Mouse (Mus musculus): ENCODE data around the gene Cabcoco1. TPM values are rescaled to one million over a fixed set of nuclear protein-coding genes. Genes with fewer than 3 reads are reported as not detected.

The Cabcoco1 gene
- total RNA-seq, 2 experiments from 2014 or later, result not detected

GRCm38 (mm10) chr10:68441931-68442662 is 99.6 kb downstream of the Cabcoco1 start:
- no peak for ATAC-seq (ENCODE audit: poor library complexity, severe bottlenecking)

- no peak for ATAC-seq (ENCODE audit: poor library complexity, severe bottlenecking)
Measured at GRCm38 (mm10) chr10:68440515-68440914, 101.2 kb downstream of the Cabcoco1 start.

- no peak for ATAC-seq (ENCODE audit: poor library complexity, severe bottlenecking)
Measured at GRCm38 (mm10) chr10:68435754-68436153, 105.9 kb downstream of the Cabcoco1 start.

- no peak for ATAC-seq (ENCODE audit: poor library complexity, severe bottlenecking)
Measured at GRCm38 (mm10) chr10:68435001-68435560, 106.6 kb downstream of the Cabcoco1 start.

- ATAC-seq (ENCODE audit: poor library complexity, severe bottlenecking), result peak; percentile 50
Measured at GRCm38 (mm10) chr10:68434045-68434639, 107.6 kb downstream of the Cabcoco1 start.

GRCm38 (mm10) chr10:68431346-68431745 is 110.3 kb downstream of the Cabcoco1 start:
- ATAC-seq (ENCODE audit: poor library complexity, severe bottlenecking), result no peak

GRCm38 (mm10) chr10:68430929-68431328 is 110.8 kb downstream of the Cabcoco1 start:
- no peak for ATAC-seq (ENCODE audit: poor library complexity, severe bottlenecking)

- no peak for ATAC-seq (ENCODE audit: poor library complexity, severe bottlenecking)
Measured at GRCm38 (mm10) chr10:68420393-68420920, 121.2 kb downstream of the Cabcoco1 start.

GRCm38 (mm10) chr10:68419893-68420292 is 121.8 kb downstream of the Cabcoco1 start:
- peak; percentile 57 for ATAC-seq (ENCODE audit: poor library complexity, severe bottlenecking)

- no peak for ATAC-seq (ENCODE audit: poor library complexity, severe bottlenecking)
Measured at GRCm38 (mm10) chr10:68417074-68417790, 124.5 kb downstream of the Cabcoco1 start.

- no peak for ATAC-seq (ENCODE audit: poor library complexity, severe bottlenecking)
Measured at GRCm38 (mm10) chr10:68405936-68406335, 135.8 kb downstream of the Cabcoco1 start.

- ATAC-seq (ENCODE audit: poor library complexity, severe bottlenecking), result peak; percentile 77
Measured at GRCm38 (mm10) chr10:68396786-68397185, 144.9 kb downstream of the Cabcoco1 start.

- ATAC-seq (ENCODE audit: poor library complexity, severe bottlenecking), result no peak
Measured at GRCm38 (mm10) chr10:68396083-68396482, 145.6 kb downstream of the Cabcoco1 start.

- no peak for ATAC-seq (ENCODE audit: poor library complexity, severe bottlenecking)
Measured at GRCm38 (mm10) chr10:68391640-68392039, 150.1 kb downstream of the Cabcoco1 start.

- no peak for ATAC-seq (ENCODE audit: poor library complexity, severe bottlenecking)
Measured at GRCm38 (mm10) chr10:68388802-68389201, 152.9 kb downstream of the Cabcoco1 start.

GRCm38 (mm10) chr10:68388138-68388537 is 153.6 kb downstream of the Cabcoco1 start:
- ATAC-seq (ENCODE audit: poor library complexity, severe bottlenecking), result no peak

Other genes with a start within 250 kb of the Cabcoco1 start
- 2.3 and 3.9 TPM in 2 replicates for gene Tmem26, start 181.8 kb upstream of the Cabcoco1 start, total RNA-seq (2015)
- 1.4 and 1.7 TPM in 2 replicates for gene Tmem26, start 181.8 kb upstream of the Cabcoco1 start, total RNA-seq (2017)

Data from megakaryocyte, adult 5-6 weeks (primary cell).